Mouse (Mus musculus) CH12.LX (cell line): ENCODE results near the gene Fam213b. TPM values are rescaled to one million over a fixed set of nuclear protein-coding genes. Genes with fewer than 3 reads are reported as not detected.

ENCODE experiments used
- DNase-seq: peaks from one replicate; pipeline ENCODE4 v3.0.0-alpha.2; 2013; ENCODE audit errors: extremely low read depth
- H3K27ac ChIP-seq: 2 replicates; pipeline ENCODE4 v1.5.1; 2012; ENCODE audit warnings: low read depth, mild to moderate bottlenecking, control low read depth, moderate library complexity; ENCODE audit not compliant: insufficient read depth
- H3K27me3 ChIP-seq: replicated peaks from 2 replicates; pipeline ENCODE3; 2012; ENCODE audit warnings: inconsistent platforms
- H3K36me3 ChIP-seq, 2 experiments: replicated peaks in 1 of 2; 2 replicates each; pipeline versions ENCODE3 to v1.6.1; 2012; ENCODE audit warnings: inconsistent platforms in 1 of 2, low read length in 1 of 2, mild to moderate bottlenecking in 1 of 2, mixed read lengths in 1 of 2, moderate library complexity in 1 of 2; ENCODE audit not compliant: control insufficient read depth in 1 of 2, insufficient read depth in 1 of 2
- H3K4me1 ChIP-seq, 2 experiments: 2 replicates each; pipeline ENCODE4 v1.6.1; 2012; ENCODE audit warnings: inconsistent platforms in 1 of 2, moderate library complexity in 1 of 2; ENCODE audit not compliant: insufficient read depth in 2 of 2, control insufficient read depth in 1 of 2
- H3K4me2 ChIP-seq: 2 replicates; pipeline ENCODE4 v1.6.1; 2012; ENCODE audit warnings: low read depth, mild to moderate bottlenecking, control low read depth; ENCODE audit not compliant: poor library complexity, insufficient read depth, severe bottlenecking
- H3K4me3 ChIP-seq, 3 experiments: fragments of 150-350 bp in 1 of 3; sonication (generic) in 1 of 3; replicated peaks in 1 of 3; 2 replicates each; pipeline versions ENCODE3 to v1.5.1; 2011 to 2012; ENCODE audit warnings: low read depth in 2 of 3, low read length in 2 of 3, mild to moderate bottlenecking in 2 of 3, moderate library complexity in 2 of 3, control low read depth in 1 of 3, improper control_type of control experiment in 1 of 3, inconsistent platforms in 1 of 3, mixed read lengths in 1 of 3; ENCODE audit not compliant: poor library complexity in 1 of 3
- H3K79me2 ChIP-seq: replicated peaks from 2 replicates; pipeline ENCODE4 v1.6.1; 2012; ENCODE audit warnings: mild to moderate bottlenecking, moderate library complexity; ENCODE audit not compliant: control insufficient read depth, poor library complexity, insufficient read depth, severe bottlenecking; ENCODE audit errors: extremely low read depth
- H3K9ac ChIP-seq: 2 replicates; pipeline ENCODE4 v1.6.1; 2012; ENCODE audit warnings: low read depth, mild to moderate bottlenecking, control low read depth, moderate library complexity; ENCODE audit not compliant: insufficient read depth
- H3K9me3 ChIP-seq: replicated peaks from 2 replicates; pipeline ENCODE3; 2012; ENCODE audit warnings: low read length, inconsistent platforms, mixed read lengths
- BHLHE40 ChIP-seq: IDR thresholded peaks from 2 replicates; pipeline ENCODE4 v1.6.1; 2011; ENCODE audit warnings: mild to moderate bottlenecking, low read depth, low read length, improper control_type of control experiment
- CHD2 ChIP-seq: IDR thresholded peaks from 2 replicates; pipeline ENCODE4 v1.6.1; 2011; ENCODE audit warnings: low read length, improper control_type of control experiment
- CTCF ChIP-seq, 2 experiments: IDR thresholded peaks in 1 of 2; conservative IDR thresholded peaks in 1 of 2; 2 replicates each; pipeline ENCODE4 v1.5.1; 2011 to 2012; ENCODE audit warnings: low read depth in 2 of 2, low read length in 2 of 2, improper control_type of control experiment in 1 of 2, inconsistent platforms in 1 of 2, mild to moderate bottlenecking in 1 of 2, moderate library complexity in 1 of 2
- HCFC1 ChIP-seq: IDR thresholded peaks from 2 replicates; pipeline ENCODE4 v1.6.1; 2012; ENCODE audit warnings: low read depth, mild to moderate bottlenecking, inconsistent platforms, low read length, improper control_type of control experiment
- IRF4 ChIP-seq: IDR thresholded peaks from 2 replicates; pipeline ENCODE4 v1.6.1; 2014; ENCODE audit warnings: low read depth, mild to moderate bottlenecking, inconsistent platforms, low read length, improper control_type of control experiment
- JUN ChIP-seq: IDR thresholded peaks from 2 replicates; pipeline ENCODE4 v1.6.1; 2011; ENCODE audit warnings: low read depth, mild to moderate bottlenecking, low read length, improper control_type of control experiment, moderate library complexity; ENCODE audit not compliant: insufficient read depth
- MAZ ChIP-seq: IDR thresholded peaks from 2 replicates; pipeline ENCODE4 v1.6.1; 2012; ENCODE audit warnings: low read depth, mild to moderate bottlenecking, inconsistent platforms, low read length, improper control_type of control experiment, moderate library complexity
- MXI1 ChIP-seq: IDR thresholded peaks from 2 replicates; pipeline ENCODE4 v1.6.1; 2011; ENCODE audit warnings: mild to moderate bottlenecking, low read depth, low read length, improper control_type of control experiment
- PAX5 ChIP-seq: IDR thresholded peaks from 2 replicates; pipeline ENCODE4 v1.6.1; 2012; ENCODE audit warnings: low read length, inconsistent platforms, mixed read lengths
- POLR2A ChIP-seq: IDR thresholded peaks from 2 replicates; pipeline ENCODE4 v1.6.1; 2011; ENCODE audit warnings: low read depth, mild to moderate bottlenecking, improper control_type of control experiment, low read length
- TBP ChIP-seq: conservative IDR thresholded peaks from 2 replicates; pipeline ENCODE4 v1.6.1; 2011; ENCODE audit warnings: low read depth, low read length, improper control_type of control experiment
- USF1 ChIP-seq: IDR thresholded peaks from 2 replicates; pipeline ENCODE4 v1.6.1; 2014; ENCODE audit warnings: low read depth, mild to moderate bottlenecking, inconsistent platforms, low read length, improper control_type of control experiment
- ZC3H11A ChIP-seq: IDR thresholded peaks from 2 replicates; pipeline ENCODE4 v1.6.1; 2012; ENCODE audit warnings: low read depth, mild to moderate bottlenecking, inconsistent platforms, low read length, improper control_type of control experiment
- ZMIZ1 ChIP-seq: IDR thresholded peaks from 2 replicates; pipeline ENCODE4 v1.6.1; 2012; ENCODE audit warnings: low read depth, mild to moderate bottlenecking, inconsistent platforms, low read length, improper control_type of control experiment
- ZNF384 ChIP-seq: IDR thresholded peaks from 2 replicates; pipeline ENCODE4 v1.6.1; 2012; ENCODE audit warnings: low read depth, low read length, improper control_type of control experiment, inconsistent platforms
- dilution Hi-C: fragments of 300-500 bp; cut with MboI; formaldehyde crosslinking; loops from 2 replicates; pipeline ENCODE4 v1.14.3; 2020; ENCODE audit warnings: low sequenced_read_pairs; ENCODE audit not compliant: extremely low pct_unique_long_range_greater_than_20kb, extremely low pct_ligation_motif_present
- in situ Hi-C: fragments of 300-500 bp; cut with MboI; formaldehyde crosslinking; loops from 3 replicates; pipeline ENCODE4 v1.14.3; 2019; ENCODE audit warnings: low sequenced_read_pairs, low pct_ligation_motif_present, low pct_unique_long_range_greater_than_20kb, mixed read lengths
- polyA plus RNA-seq: library from polyadenylated mRNA; unstranded; fragments of >175 nt; gene quantifications from 2 replicates; pipeline ENCODE4 v1.2.1, GENCODE M21; 2012; ENCODE audit warnings: low read depth; ENCODE audit not compliant: insufficient read length
- total RNA-seq, 2 experiments: library from RNA; depleted of rRNA; stranded (reverse); fragments of 300-350 nt in 1 of 2; fragments of >200 nt in 1 of 2; gene quantifications; 2 replicates each; pipeline ENCODE4 v1.2.3; 2012 to 2014

Gene Fam213b
- total and polyA plus RNA-seq, 3 experiments, result 5.5 to 49.8 (median 6.1) TPM

DNA sequence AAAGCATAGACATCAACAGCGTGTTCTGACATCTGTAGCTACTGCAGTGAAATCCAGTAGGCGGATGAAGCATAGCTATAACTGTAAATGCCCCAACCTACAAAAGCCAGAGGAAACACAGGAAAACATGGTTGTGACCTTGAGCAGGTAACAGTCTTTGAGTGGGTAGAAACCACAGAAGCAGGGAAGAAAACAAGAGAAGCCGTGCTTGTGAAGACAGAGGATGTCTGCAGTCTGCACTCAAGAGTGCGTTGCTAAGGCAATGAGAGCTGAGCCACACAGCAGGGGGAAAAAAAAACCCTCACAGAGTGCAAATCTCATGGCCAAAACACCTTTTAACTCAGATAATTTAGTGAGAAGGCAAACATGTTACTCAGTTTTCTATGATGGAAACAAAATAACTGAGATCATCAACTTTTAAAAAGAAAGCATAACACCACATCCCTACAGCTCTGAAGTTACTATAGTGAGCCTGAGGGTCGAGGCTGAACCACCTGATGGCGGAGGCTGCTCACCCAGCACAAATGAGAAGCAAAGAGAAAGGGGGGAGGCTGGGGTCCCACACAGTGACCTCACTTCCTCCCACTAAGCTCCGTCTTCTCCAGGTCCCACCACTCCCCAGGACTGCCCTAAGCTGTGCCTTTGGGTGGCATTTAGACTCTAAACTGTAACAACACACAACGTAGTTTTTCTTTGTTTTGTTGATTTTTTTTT, 37.8 kb upstream of the Fam213b start:
- in situ Hi-C loops, result loop anchor here (25.0 kb wide), 1 partner anchor 799 kb away; the partner anchor contains the start of genes Trp73 and Wrap73
- Histone ChIP-seq H3K27ac (no peak overlapping the region), H3K9me3 (peaks cover 3% of the 10 kb centered on the region), H3K9ac (no peak overlapping the region), H3K4me1 (peaks cover 28 to 62% of the 10 kb centered on the region in 2 experiments), H3K79me2 (no peaks in the 10 kb centered on the region), H3K36me3 (no peaks in the 10 kb centered on the region), H3K4me2 (no peak overlapping the region), H3K27me3 (no peaks in the 10 kb centered on the region), H3K4me3 (no peak overlapping the region)
- TF ChIP-seq HCFC1 (no peak), MAZ (no peak), USF1 (no peak), IRF4 (no peak), POLR2A (no peak), CTCF (conservative IDR thresholded peaks at IDR 0.05 in 1 of 2, IDR thresholded peaks at IDR 0.05 in 1 of 2; ENCODE audit: low read depth in 2 of 2, low read length in 2 of 2) (no peak), CHD2 (no peak), JUN (no peak), TBP (no peak), PAX5 (no peak), BHLHE40 (no peak), ZMIZ1 (no peak), ZNF384 (no peak), MXI1 (no peak)
- dilution Hi-C loops, result no loop called here
- DNase-seq, result no peak

- H3K27ac ChIP-seq, result no peak overlapping the region
- no peaks in the 10 kb centered on the region for H3K79me2 ChIP-seq
- dilution Hi-C loops (no loop called here), in situ Hi-C loops (loop anchor here (25.0 kb wide), 1 partner anchor 798 kb away; the partner anchor contains the start of genes Trp73 and Wrap73)
- no peaks in the 10 kb centered on the region for H3K9me3 ChIP-seq
- H3K4me3 ChIP-seq, result no peak overlapping the region
- H3K27me3 ChIP-seq, result no peaks in the 10 kb centered on the region
- no peak overlapping the region for H3K4me2 ChIP-seq
- DNase-seq, result no peak
- no peaks in the 10 kb centered on the region for H3K36me3 ChIP-seq
- peak in 1 of 2 experiments; percentile 52; a peak in 2 of 4 replicates for TF ChIP-seq CTCF (conservative IDR thresholded peaks at IDR 0.05 in 1 of 2, IDR thresholded peaks at IDR 0.05 in 1 of 2; ENCODE audit: low read depth in 2 of 2, low read length in 2 of 2)
- TF ChIP-seq ZC3H11A, result no peak
- no peak overlapping the region for H3K9ac ChIP-seq
- peaks cover 28 to 60% of the 10 kb centered on the region in 2 experiments for H3K4me1 ChIP-seq
These were observed 36.9 kb upstream of the Fam213b start for GRCm38 (mm10) chr4:154935788-154936187.
